Mouse (Mus musculus): ENCODE data around the gene Keap1. TPM values are rescaled to one million over a fixed set of nuclear protein-coding genes. Genes with fewer than 3 reads are reported as not detected.
A peak's percentile ranks its signal among the peaks of the same experiment; 100 is the strongest.

Gene Keap1
- polyA plus RNA-seq, 1 experiment from 2014 or later = 47.1 TPM

GRCm38 (mm10) chr9:21238004-21238732 lies 993 bp downstream of the Keap1 start:
- 2% methylated on average over 31 of the region's 31 CpGs for WGBS
- DNase-seq (ENCODE audit: low spot score) = no peak
- H3K4me3 ChIP-seq = peak overlapping the region; percentile 76

GRCm38 (mm10) chr9:21237368-21238003 lies 1.7 kb downstream of the Keap1 start:
- Histone ChIP-seq H3K4me3 (peak overlapping the region; percentile 76), H3K27ac (replicated peaks) (peak overlapping the region; percentile 99), H3K9me3 (replicated peaks) (no peaks in the 10 kb centered on the region), H3K4me1 (peaks cover 27% of the 10 kb centered on the region), H3K27me3 (ENCODE audit: low read depth, poor library complexity, severe bottlenecking) (peaks cover 38% of the 10 kb centered on the region), H3K36me3 (peaks cover 44% of the 10 kb centered on the region)
- WGBS = 23% methylated on average over 19 of the region's 19 CpGs
- peak; percentile 60 for DNase-seq (ENCODE audit: low spot score)

More at GRCm38 (mm10) chr9:21238004-21238732, 993 bp downstream of the Keap1 start:
- Histone ChIP-seq H3K36me3 (peaks cover 37% of the 10 kb centered on the region), H3K4me1 (peaks cover 27% of the 10 kb centered on the region), H3K27me3 (ENCODE audit: low read depth, poor library complexity, severe bottlenecking) (peaks cover 45% of the 10 kb centered on the region), H3K9me3 (replicated peaks) (peaks cover 7% of the 10 kb centered on the region; the same call in 1 of the 2 replicates), H3K27ac (replicated peaks) (peak overlapping the region; percentile 99)

GRCm38 (mm10) chr9:21236991-21237367 lies 2.2 kb downstream of the Keap1 start:
- Histone ChIP-seq H3K27me3 (ENCODE audit: low read depth, poor library complexity, severe bottlenecking) (peaks cover 33% of the 10 kb centered on the region), H3K4me1 (peaks cover 28% of the 10 kb centered on the region), H3K27ac (replicated peaks) (peak overlapping the region; percentile 99), H3K36me3 (peaks cover 49% of the 10 kb centered on the region), H3K4me3 (peak overlapping the region; percentile 76), H3K9me3 (replicated peaks) (no peaks in the 10 kb centered on the region)
- WGBS = 87% methylated on average over 25 of the region's 25 CpGs
- DNase-seq (ENCODE audit: low spot score) = no peak

GRCm38 (mm10) chr9:21235341-21235740 lies 3.8 kb downstream of the Keap1 start:
- Histone ChIP-seq H3K27me3 (ENCODE audit: low read depth, poor library complexity, severe bottlenecking) (peaks cover 17% of the 10 kb centered on the region), H3K9me3 (replicated peaks) (no peaks in the 10 kb centered on the region), H3K4me3 (no peak overlapping the region), H3K36me3 (peaks cover 63% of the 10 kb centered on the region), H3K27ac (replicated peaks) (no peak overlapping the region), H3K4me1 (peaks cover 26% of the 10 kb centered on the region)
- WGBS = 89% methylated on average over 4 of the region's 4 CpGs
- no peak for DNase-seq (ENCODE audit: low spot score)

GRCm38 (mm10) chr9:21233805-21234204 lies 5.4 kb downstream of the Keap1 start:
- Histone ChIP-seq H3K27ac (replicated peaks) (no peak overlapping the region), H3K4me1 (peaks cover 18% of the 10 kb centered on the region), H3K36me3 (peaks cover 79% of the 10 kb centered on the region), H3K9me3 (replicated peaks) (no peaks in the 10 kb centered on the region), H3K27me3 (ENCODE audit: low read depth, poor library complexity, severe bottlenecking) (peaks cover 15% of the 10 kb centered on the region; the same call in 1 of the 2 replicates), H3K4me3 (no peak overlapping the region)
- DNase-seq (ENCODE audit: low spot score) = no peak
- 71% methylated on average over 28 of the region's 28 CpGs for WGBS

GRCm38 (mm10) chr9:21233366-21233765 lies 5.8 kb downstream of the Keap1 start:
- no peak overlapping the region for H3K4me3 ChIP-seq
- H3K27ac ChIP-seq (replicated peaks) = no peak overlapping the region
- peaks cover 20% of the 10 kb centered on the region; the same call in 1 of the 2 replicates for H3K27me3 ChIP-seq (ENCODE audit: low read depth, poor library complexity, severe bottlenecking)
- no peaks in the 10 kb centered on the region for H3K9me3 ChIP-seq (replicated peaks)
- peaks cover 18% of the 10 kb centered on the region for H3K4me1 ChIP-seq
- H3K36me3 ChIP-seq = peaks cover 80% of the 10 kb centered on the region
- no peak for DNase-seq (ENCODE audit: low spot score)
- WGBS = 86% methylated on average over 29 of the region's 29 CpGs

- Histone ChIP-seq H3K27ac (replicated peaks) (no peak overlapping the region), H3K4me1 (peaks cover 19% of the 10 kb centered on the region), H3K36me3 (peaks cover 80% of the 10 kb centered on the region), H3K4me3 (no peak overlapping the region), H3K9me3 (replicated peaks) (no peaks in the 10 kb centered on the region), H3K27me3 (ENCODE audit: low read depth, poor library complexity, severe bottlenecking) (peaks cover 25% of the 10 kb centered on the region; the same call in 1 of the 2 replicates)
- no peak for DNase-seq (ENCODE audit: low spot score)
- 89% methylated on average over 5 of the region's 5 CpGs for WGBS
These were observed 6.3 kb downstream of the Keap1 start for GRCm38 (mm10) chr9:21232867-21233266.

GRCm38 (mm10) chr9:21231551-21231950 lies 7.6 kb downstream of the Keap1 start:
- no peak for DNase-seq (ENCODE audit: low spot score)
- no peaks in the 10 kb centered on the region for H3K9me3 ChIP-seq (replicated peaks)
- peaks cover 75% of the 10 kb centered on the region for H3K36me3 ChIP-seq
- 46% methylated on average over 23 of the region's 23 CpGs for WGBS
- H3K27me3 ChIP-seq (ENCODE audit: low read depth, poor library complexity, severe bottlenecking) = peaks cover 38% of the 10 kb centered on the region
- H3K4me1 ChIP-seq = peaks cover 14% of the 10 kb centered on the region
- H3K4me3 ChIP-seq = no peak overlapping the region
- no peak overlapping the region for H3K27ac ChIP-seq (replicated peaks)

- H3K4me3 ChIP-seq = peak overlapping the region; percentile 34
- 19% methylated on average over 16 of the region's 16 CpGs for WGBS
These were observed 11.8 kb downstream of the Keap1 start for GRCm38 (mm10) chr9:21227342-21227741.

GRCm38 (mm10) chr9:21225415-21225758 lies 13.8 kb downstream of the Keap1 start:
- Histone ChIP-seq H3K27me3 (ENCODE audit: low read depth, poor library complexity, severe bottlenecking) (peaks cover 54% of the 10 kb centered on the region), H3K4me1 (peaks cover 26% of the 10 kb centered on the region), H3K4me3 (peak overlapping the region; percentile 44), H3K36me3 (peaks cover 17% of the 10 kb centered on the region), H3K27ac (replicated peaks) (no peak overlapping the region; the same call in 1 of the 2 replicates), H3K9me3 (replicated peaks) (peaks cover 10% of the 10 kb centered on the region)
- 24% methylated on average over 7 of the region's 7 CpGs for WGBS
- DNase-seq (ENCODE audit: low spot score) = no peak

More at GRCm38 (mm10) chr9:21227342-21227741, 11.8 kb downstream of the Keap1 start:
- H3K4me1 ChIP-seq = peaks cover 22% of the 10 kb centered on the region
- H3K36me3 ChIP-seq = peaks cover 35% of the 10 kb centered on the region
- DNase-seq (ENCODE audit: low spot score) = no peak
- peaks cover 10% of the 10 kb centered on the region for H3K9me3 ChIP-seq (replicated peaks)
- H3K27me3 ChIP-seq (ENCODE audit: low read depth, poor library complexity, severe bottlenecking) = peaks cover 54% of the 10 kb centered on the region
- peak overlapping the region; percentile 50; the same call in 1 of the 2 replicates for H3K27ac ChIP-seq (replicated peaks)

- Histone ChIP-seq H3K4me3 (peak overlapping the region; percentile 44), H3K9me3 (replicated peaks) (peaks cover 10% of the 10 kb centered on the region), H3K27ac (replicated peaks) (no peak overlapping the region; the same call in 1 of the 2 replicates), H3K27me3 (ENCODE audit: low read depth, poor library complexity, severe bottlenecking) (peaks cover 54% of the 10 kb centered on the region), H3K4me1 (peaks cover 26% of the 10 kb centered on the region), H3K36me3 (peaks cover 11% of the 10 kb centered on the region)
- no peak for DNase-seq (ENCODE audit: low spot score)
- 25% methylated on average over 26 of the region's 26 CpGs for WGBS
These were observed 14.4 kb downstream of the Keap1 start for GRCm38 (mm10) chr9:21224576-21225414.

GRCm38 (mm10) chr9:21223906-21224305 lies 15.3 kb downstream of the Keap1 start:
- WGBS = 91% methylated on average over 6 of the region's 6 CpGs
- H3K27me3 ChIP-seq (ENCODE audit: low read depth, poor library complexity, severe bottlenecking) = peaks cover 48% of the 10 kb centered on the region
- no peak overlapping the region for H3K4me3 ChIP-seq
- no peak for DNase-seq (ENCODE audit: low spot score)
- H3K27ac ChIP-seq (replicated peaks) = no peak overlapping the region
- H3K9me3 ChIP-seq (replicated peaks) = peaks cover 10% of the 10 kb centered on the region
- peaks cover 26% of the 10 kb centered on the region for H3K4me1 ChIP-seq
- H3K36me3 ChIP-seq = 0 out of 2 replicates have a peak, but pooled peaks cover 2% of the 10 kb centered on the region

Measured in midbrain, embryonic 10.5 days (tissue).